Mouse (Mus musculus) intestine, embryonic 15.5 days (tissue): Measurements from ENCODE around the gene Rab44. TPM values are rescaled to one million over a fixed set of nuclear protein-coding genes. Genes with fewer than 3 reads are reported as not detected.
"Not testable (repeated sequence)": the region's sequence is repeated elsewhere in the genome, so short reads cannot be mapped to it uniquely, and the experiment has no call there.

Source experiments
- ATAC-seq: fragments of 200-750 bp; cut with Nextera tagmentation; 2 replicates; pipeline ENCODE4 v1.8.0; 2017; ENCODE audit warnings: moderate TSS enrichment, moderate library complexity
- H3K27ac ChIP-seq: fragments of 300-500 bp; sonication (generic); 2 replicates; pipeline ENCODE4 v1.5.1; 2015; ENCODE audit warnings: mild to moderate bottlenecking, inconsistent platforms
- H3K27me3 ChIP-seq: fragments of 300-500 bp; sonication (generic); replicated peaks from 2 replicates; pipeline ENCODE4 v1.6.1; 2015; ENCODE audit warnings: inconsistent platforms
- H3K36me3 ChIP-seq: fragments of 300-500 bp; sonication (generic); 2 replicates; pipeline ENCODE4 v1.6.1; 2015; ENCODE audit warnings: inconsistent platforms
- H3K4me1 ChIP-seq: fragments of 300-500 bp; sonication (generic); replicated peaks from 2 replicates; pipeline ENCODE4 v1.6.1; 2015; ENCODE audit warnings: inconsistent platforms
- H3K4me2 ChIP-seq: fragments of 300-500 bp; sonication (generic); replicated peaks from 2 replicates; pipeline ENCODE4 v1.6.1; 2015; ENCODE audit warnings: mild to moderate bottlenecking, inconsistent platforms
- H3K4me3 ChIP-seq: fragments of 300-500 bp; sonication (generic); replicated peaks from 2 replicates; pipeline ENCODE4 v1.5.1; 2015; ENCODE audit warnings: inconsistent platforms
- H3K9ac ChIP-seq: fragments of 300-500 bp; sonication (generic); 2 replicates; pipeline ENCODE4 v1.6.1; 2015; ENCODE audit warnings: inconsistent platforms
- H3K9me3 ChIP-seq: fragments of 300-500 bp; sonication (generic); 2 replicates; pipeline ENCODE4 v1.6.1; 2016; ENCODE audit warnings: inconsistent platforms
- WGBS: fragments of 180-500 bp; shearing (Covaris S2); methylation state at CpG from one replicate; pipeline ENCODE4 v1.1.7; 2015; 5-methylcytosine and 5-hydroxymethylcytosine counted together
- polyA plus RNA-seq: library from polyadenylated mRNA; unstranded; fragments of >200 nt; fragmentation: Nextera tagmentation; extraction: Ambion mirVana; gene quantifications from 2 replicates; pipeline ENCODE4 v1.2.1, GENCODE M21; 2015

Rab44 gene
- 0.53 and 0.61 TPM in 2 replicates for polyA plus RNA-seq

- WGBS: 82% methylated on average over 13 of the region's 13 CpGs
- no peak for ATAC-seq
- H3K9ac ChIP-seq: no peak within 1 kb of the TSS
These were observed at the start of gene Rab44 for GRCm38 (mm10) chr17:29113591-29114352. Gene Rab44 (plus strand): TSS chr17:29114145.

GRCm38 (mm10) chr17:29065245-29065940 lies 48.6 kb upstream of the Rab44 start:
- Histone ChIP-seq H3K4me1 (0 out of 2 replicates have a peak, but pooled peaks cover 5% of the 10 kb centered on the region), H3K9ac (no peak overlapping the region), H3K4me3 (no peak overlapping the region), H3K27me3 (no peaks in the 10 kb centered on the region), H3K4me2 (no peak overlapping the region), H3K9me3 (no peaks in the 10 kb centered on the region), H3K36me3 (no peaks in the 10 kb centered on the region), H3K27ac (no peak overlapping the region)
- ATAC-seq: no peak
- WGBS: 81% methylated on average over 21 of the region's 21 CpGs

More at GRCm38 (mm10) chr17:29113591-29114352, at the start of gene Rab44:
- Histone ChIP-seq H3K27ac (no peak within 1 kb of the TSS), H3K36me3 (no peaks in the 10 kb centered on the region), H3K4me2 (no peak within 1 kb of the TSS), H3K9me3 (no peaks in the 10 kb centered on the region), H3K4me1 (no peaks in the 10 kb centered on the region), H3K27me3 (no peaks in the 10 kb centered on the region), H3K4me3 (no peak within 1 kb of the TSS)

- Histone ChIP-seq H3K36me3 (no peaks in the 10 kb centered on the region), H3K4me2 (no peak overlapping the region), H3K27me3 (no peaks in the 10 kb centered on the region), H3K9ac (no peak overlapping the region), H3K4me3 (no peak overlapping the region), H3K27ac (no peak overlapping the region), H3K9me3 (no peaks in the 10 kb centered on the region), H3K4me1 (0 out of 2 replicates have a peak, but pooled peaks cover 5% of the 10 kb centered on the region)
- WGBS: 96% methylated on average over 3 of the region's 3 CpGs
- ATAC-seq: no peak
These were observed 48.0 kb upstream of the Rab44 start for GRCm38 (mm10) chr17:29065971-29066370.

- not testable (repeated sequence) for H3K4me3 ChIP-seq, H3K4me1 ChIP-seq, H3K9me3 ChIP-seq, H3K9ac ChIP-seq, ATAC-seq, H3K4me2 ChIP-seq, H3K27ac ChIP-seq, H3K36me3 ChIP-seq, H3K27me3 ChIP-seq
- WGBS: 85% methylated on average over 3 of the region's 3 CpGs
These were observed 46.5 kb upstream of the Rab44 start for GRCm38 (mm10) chr17:29067416-29067815.

- no peak overlapping the region for H3K9ac ChIP-seq
- 0 out of 2 replicates have a peak, but pooled peaks cover 7% of the 10 kb centered on the region for H3K4me1 ChIP-seq
- H3K27ac ChIP-seq: no peak overlapping the region
- WGBS: 65% methylated on average over 5 of the region's 5 CpGs
- no peak overlapping the region for H3K4me3 ChIP-seq
- no peaks in the 10 kb centered on the region for H3K9me3 ChIP-seq
- no peaks in the 10 kb centered on the region for H3K27me3 ChIP-seq
- H3K4me2 ChIP-seq: no peak overlapping the region
- no peak for ATAC-seq
- no peaks in the 10 kb centered on the region for H3K36me3 ChIP-seq
These were observed 46.1 kb upstream of the Rab44 start for GRCm38 (mm10) chr17:29067847-29068246.

- H3K4me3 ChIP-seq: no peak overlapping the region
- H3K27ac ChIP-seq: no peak overlapping the region
- no peaks in the 10 kb centered on the region for H3K9me3 ChIP-seq
- WGBS: 66% methylated on average over 10 of the region's 10 CpGs
- no peaks in the 10 kb centered on the region for H3K27me3 ChIP-seq
- peaks cover 16% of the 10 kb centered on the region; the same call in 1 of the 2 replicates for H3K4me1 ChIP-seq
- H3K36me3 ChIP-seq: no peaks in the 10 kb centered on the region
- no peak for ATAC-seq
- no peak overlapping the region for H3K9ac ChIP-seq
- no peak overlapping the region for H3K4me2 ChIP-seq
These were observed 44.9 kb upstream of the Rab44 start for GRCm38 (mm10) chr17:29069063-29069462.

- WGBS: 58% methylated on average over 5 of the region's 5 CpGs
- ATAC-seq: no peak
These were observed 42.1 kb upstream of the Rab44 start for GRCm38 (mm10) chr17:29071820-29072219.

GRCm38 (mm10) chr17:29072701-29073307 lies 41.1 kb upstream of the Rab44 start:
- Histone ChIP-seq H3K27me3 (no peaks in the 10 kb centered on the region), H3K9me3 (no peaks in the 10 kb centered on the region), H3K27ac (no peak overlapping the region), H3K4me1 (peaks cover 16% of the 10 kb centered on the region; the same call in 1 of the 2 replicates), H3K9ac (no peak overlapping the region), H3K4me3 (no peak overlapping the region), H3K4me2 (peak overlapping the region; percentile 37), H3K36me3 (no peaks in the 10 kb centered on the region)
- whole genome bisulfite sequencing: 14% methylated on average over 11 of the region's 11 CpGs
- ATAC-seq: peak; percentile 37; the same call in 1 of the 2 replicates

More at GRCm38 (mm10) chr17:29071820-29072219, 42.1 kb upstream of the Rab44 start:
- Histone ChIP-seq H3K27ac (no peak overlapping the region), H3K27me3 (no peaks in the 10 kb centered on the region), H3K4me3 (no peak overlapping the region), H3K4me1 (peaks cover 16% of the 10 kb centered on the region; the same call in 1 of the 2 replicates), H3K4me2 (no peak overlapping the region), H3K36me3 (no peaks in the 10 kb centered on the region), H3K9ac (no peak overlapping the region), H3K9me3 (no peaks in the 10 kb centered on the region)

- no peak overlapping the region for H3K27ac ChIP-seq
- peak overlapping the region; percentile 37; the same call in 1 of the 2 replicates for H3K4me2 ChIP-seq
- peaks cover 19% of the 10 kb centered on the region for H3K4me1 ChIP-seq
- H3K27me3 ChIP-seq: no peaks in the 10 kb centered on the region
- no peaks in the 10 kb centered on the region for H3K36me3 ChIP-seq
- 36% methylated on average over 5 of the region's 5 CpGs for WGBS
- no peak overlapping the region for H3K4me3 ChIP-seq
- no peak overlapping the region for H3K9ac ChIP-seq
- ATAC-seq: no peak
- no peaks in the 10 kb centered on the region for H3K9me3 ChIP-seq
These were observed 40.6 kb upstream of the Rab44 start for GRCm38 (mm10) chr17:29073313-29073712.

- H3K9ac ChIP-seq: no peak overlapping the region
- no peaks in the 10 kb centered on the region for H3K27me3 ChIP-seq
- WGBS: 73% methylated on average over 13 of the region's 13 CpGs
- no peak overlapping the region for H3K4me2 ChIP-seq
- no peaks in the 10 kb centered on the region for H3K36me3 ChIP-seq
- H3K27ac ChIP-seq: no peak overlapping the region
- no peak for ATAC-seq
- no peak overlapping the region for H3K4me3 ChIP-seq
- peaks cover 27% of the 10 kb centered on the region for H3K4me1 ChIP-seq
- no peaks in the 10 kb centered on the region for H3K9me3 ChIP-seq
These were observed 39.9 kb upstream of the Rab44 start for GRCm38 (mm10) chr17:29074085-29074484.

- no peak overlapping the region for H3K4me2 ChIP-seq
- peaks cover 32% of the 10 kb centered on the region for H3K4me1 ChIP-seq
- WGBS: 88% methylated on average over 8 of the region's 8 CpGs
- H3K36me3 ChIP-seq: no peaks in the 10 kb centered on the region
- H3K27ac ChIP-seq: no peak overlapping the region
- no peak overlapping the region for H3K9ac ChIP-seq
- ATAC-seq: no peak
- no peaks in the 10 kb centered on the region for H3K27me3 ChIP-seq
- H3K9me3 ChIP-seq: no peaks in the 10 kb centered on the region
- no peak overlapping the region for H3K4me3 ChIP-seq
These were observed 37.7 kb upstream of the Rab44 start for GRCm38 (mm10) chr17:29076235-29076634.
